Mouse (Mus musculus) C2C12 (cell line): ENCODE results near the gene Ldb1.

ENCODE experiments used
- CTCF ChIP-seq: IDR thresholded peaks from one replicate; pipeline ENCODE4 v1.5.1; 2011; ENCODE audit not compliant: control insufficient read depth, insufficient read depth, insufficient read length
- FOSL1 ChIP-seq: IDR thresholded peaks from one replicate; pipeline ENCODE4 v1.8.0; 2011; ENCODE audit warnings: mild to moderate bottlenecking, low read length; ENCODE audit not compliant: poor library complexity, insufficient read depth, severe bottlenecking

DNA sequence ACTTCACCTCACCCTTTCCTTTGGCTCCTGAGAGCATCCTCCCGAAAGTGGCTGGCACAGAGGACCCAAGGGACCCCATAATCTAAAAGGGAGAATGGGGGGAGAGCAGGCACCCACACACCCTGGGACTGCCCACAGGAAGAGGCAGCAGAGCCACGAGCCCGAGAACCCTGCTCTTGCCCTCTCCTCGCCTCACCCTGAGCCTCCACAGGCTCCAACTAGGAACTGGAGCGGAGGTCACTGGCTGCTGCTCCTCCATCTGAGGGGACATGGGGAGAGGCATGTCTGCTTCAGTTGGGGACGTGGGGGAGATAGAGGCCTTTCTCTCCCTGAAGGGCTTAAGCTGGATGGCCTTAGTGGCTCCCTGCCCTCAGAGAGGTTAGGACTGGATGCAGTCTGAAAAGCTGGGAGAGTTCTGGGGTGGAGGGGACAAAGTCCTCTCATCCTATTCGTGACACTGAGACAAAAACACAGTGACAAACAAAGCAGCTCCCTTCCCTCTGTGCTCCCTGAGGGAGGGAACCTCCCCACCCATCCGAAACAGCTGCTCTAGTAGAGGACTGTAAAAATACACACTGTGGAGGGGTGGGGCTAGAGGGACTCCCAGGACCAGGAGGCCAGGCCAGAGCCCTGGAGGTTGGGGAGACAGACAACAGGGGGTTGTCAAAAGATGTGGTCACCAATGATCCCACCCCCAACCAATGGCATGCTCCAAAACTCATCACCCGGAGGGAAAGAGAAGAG is 13.2 kb downstream of the Ldb1 start:
- no peak for TF ChIP-seq CTCF
- no peak for TF ChIP-seq FOSL1
